Mouse (Mus musculus): Measurements from ENCODE around the gene Fgfr2. TPM values are rescaled to one million over a fixed set of nuclear protein-coding genes. Genes with fewer than 3 reads are reported as not detected.

Gene Fgfr2
- polyA plus RNA-seq, 1 experiment from 2014 or later: 99.3 TPM

DNA sequence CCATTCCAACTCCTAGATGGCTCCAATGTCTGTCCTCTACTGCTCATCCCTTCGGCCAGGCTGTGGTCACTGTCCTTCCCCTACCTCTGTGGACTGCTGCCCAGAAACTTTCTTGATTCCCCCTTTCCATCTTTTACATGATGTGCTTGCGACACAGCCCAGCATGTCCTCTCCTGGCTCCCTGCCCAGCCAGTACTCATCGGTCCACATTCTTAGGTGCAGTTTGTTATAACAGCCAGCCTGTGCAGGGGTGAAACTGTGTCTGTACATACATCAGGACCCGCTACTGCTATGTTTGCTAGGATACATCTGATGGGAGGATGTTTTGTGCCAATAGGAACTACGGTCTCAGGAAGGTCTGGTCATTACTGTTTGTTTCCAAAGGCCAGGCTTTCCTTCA lies 2949.2 kb downstream of the Fgfr2 start:
- H3K27ac ChIP-seq (replicated peaks): no peak overlapping the region
- 90% methylated on average over 5 of the region's 5 CpGs for WGBS
- H3K36me3 ChIP-seq: peaks cover 100% of the 10 kb centered on the region
- no peak for DNase-seq (ENCODE audit: low spot score)
- peaks cover 17% of the 10 kb centered on the region for H3K4me1 ChIP-seq
- no peaks in the 10 kb centered on the region; the same call in 1 of the 2 replicates for H3K27me3 ChIP-seq (ENCODE audit: low read depth, poor library complexity, severe bottlenecking)
- no peaks in the 10 kb centered on the region for H3K9me3 ChIP-seq (replicated peaks)
- no peak overlapping the region for H3K4me3 ChIP-seq

DNA sequence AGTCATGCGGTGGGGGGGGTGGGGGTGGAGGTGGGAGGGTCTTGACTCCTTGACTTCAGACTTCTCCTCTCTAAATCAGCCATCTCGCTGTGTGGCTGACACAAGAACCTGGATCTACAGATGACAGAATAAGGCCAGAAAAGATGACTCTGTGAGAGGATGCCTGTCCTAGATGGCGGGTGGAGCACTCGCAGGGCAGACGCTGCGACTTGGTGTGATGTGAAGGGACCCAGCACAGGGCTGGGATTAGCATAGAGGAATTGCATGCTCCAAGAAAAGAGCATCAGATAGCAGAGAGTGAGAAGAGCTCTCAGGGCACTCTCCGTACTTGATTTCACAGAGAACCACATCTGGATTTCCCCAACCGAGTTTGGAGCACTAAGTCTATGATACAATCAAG lies 2953.0 kb downstream of the Fgfr2 start:
- no peaks in the 10 kb centered on the region for H3K9me3 ChIP-seq (replicated peaks)
- H3K27me3 ChIP-seq (ENCODE audit: low read depth, poor library complexity, severe bottlenecking): no peaks in the 10 kb centered on the region; the same call in 1 of the 2 replicates
- H3K36me3 ChIP-seq: peaks cover 90% of the 10 kb centered on the region
- peaks cover 52% of the 10 kb centered on the region for H3K4me1 ChIP-seq
- DNase-seq (ENCODE audit: low spot score): no peak
- 75% methylated on average over 8 of the region's 8 CpGs for WGBS
- no peak overlapping the region for H3K27ac ChIP-seq (replicated peaks)
- H3K4me3 ChIP-seq: no peak overlapping the region

DNA sequence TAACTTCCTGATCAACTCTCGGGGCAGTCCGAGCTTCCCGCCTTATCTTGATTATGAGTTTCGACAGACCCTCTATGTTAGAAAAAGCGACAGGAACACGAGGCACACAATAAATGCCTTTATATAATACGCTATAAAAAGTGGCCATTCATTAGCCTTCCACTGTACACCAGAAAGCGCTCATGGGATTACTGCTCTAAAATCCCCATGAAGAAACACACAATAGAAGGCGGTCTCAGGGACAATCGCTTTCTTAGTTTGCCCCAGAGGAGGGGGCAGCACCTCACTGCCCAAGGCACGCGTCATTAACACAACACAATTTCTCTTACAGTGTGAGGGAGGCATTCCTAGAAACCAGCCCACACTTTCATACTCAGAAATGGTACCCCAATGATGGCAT lies 2954.9 kb downstream of the Fgfr2 start:
- H3K36me3 ChIP-seq: peaks cover 88% of the 10 kb centered on the region
- no peak overlapping the region for H3K4me3 ChIP-seq
- no peak overlapping the region for H3K27ac ChIP-seq (replicated peaks)
- 80% methylated on average over 12 of the region's 12 CpGs for whole genome bisulfite sequencing
- no peak for DNase-seq (ENCODE audit: low spot score)
- no peaks in the 10 kb centered on the region for H3K9me3 ChIP-seq (replicated peaks)
- H3K4me1 ChIP-seq: peaks cover 57% of the 10 kb centered on the region
- H3K27me3 ChIP-seq (ENCODE audit: low read depth, poor library complexity, severe bottlenecking): no peaks in the 10 kb centered on the region; the same call in 1 of the 2 replicates

DNA sequence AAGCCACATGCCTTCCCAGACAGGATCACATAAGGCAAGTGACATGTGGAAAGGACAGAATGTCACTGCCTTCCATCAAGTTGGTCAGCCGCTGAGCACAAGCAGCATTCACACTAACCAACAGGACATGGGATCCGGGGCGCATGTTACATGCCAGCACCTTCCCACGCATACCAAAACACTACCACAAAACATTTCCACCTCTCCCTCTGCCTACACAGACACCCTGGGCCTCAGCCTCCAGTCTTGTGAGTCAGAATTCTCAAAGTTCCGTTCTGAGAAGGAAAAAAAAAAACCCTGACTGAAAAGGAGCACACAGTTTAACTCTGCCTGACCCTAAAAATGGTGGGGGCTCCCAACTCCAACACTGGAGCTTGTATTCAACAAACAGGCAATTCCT lies 2955.9 kb downstream of the Fgfr2 start:
- Histone ChIP-seq H3K36me3 (peaks cover 88% of the 10 kb centered on the region), H3K27me3 (ENCODE audit: low read depth, poor library complexity, severe bottlenecking) (no peaks in the 10 kb centered on the region; the same call in 1 of the 2 replicates), H3K4me3 (no peak overlapping the region), H3K27ac (replicated peaks) (no peak overlapping the region), H3K9me3 (replicated peaks) (no peaks in the 10 kb centered on the region), H3K4me1 (peaks cover 57% of the 10 kb centered on the region)
- DNase-seq (ENCODE audit: low spot score): no peak
- 90% methylated on average over 5 of the region's 5 CpGs for WGBS

DNA sequence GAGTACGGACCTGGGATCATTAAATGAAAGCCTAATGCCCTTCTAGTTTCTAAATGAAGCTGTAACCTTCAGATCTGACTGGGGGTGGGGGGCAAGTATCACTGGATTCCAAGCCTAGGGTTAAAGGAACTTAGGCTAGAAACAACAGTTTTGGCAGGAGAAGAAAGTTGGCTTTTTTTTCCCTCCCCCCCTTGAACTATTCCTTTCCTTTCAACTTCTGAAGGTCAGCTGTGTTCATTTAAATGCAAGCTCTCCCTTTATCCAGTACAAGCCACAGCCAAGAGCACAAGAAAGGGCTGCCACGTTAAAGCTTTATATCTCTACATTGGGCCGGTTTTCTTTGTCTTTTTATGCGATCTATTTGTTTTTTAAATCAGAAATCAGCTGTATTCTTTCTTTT lies 2957.0 kb downstream of the Fgfr2 start:
- no peaks in the 10 kb centered on the region for H3K9me3 ChIP-seq (replicated peaks)
- DNase-seq (ENCODE audit: low spot score): no peak
- H3K36me3 ChIP-seq: peaks cover 88% of the 10 kb centered on the region

DNA sequence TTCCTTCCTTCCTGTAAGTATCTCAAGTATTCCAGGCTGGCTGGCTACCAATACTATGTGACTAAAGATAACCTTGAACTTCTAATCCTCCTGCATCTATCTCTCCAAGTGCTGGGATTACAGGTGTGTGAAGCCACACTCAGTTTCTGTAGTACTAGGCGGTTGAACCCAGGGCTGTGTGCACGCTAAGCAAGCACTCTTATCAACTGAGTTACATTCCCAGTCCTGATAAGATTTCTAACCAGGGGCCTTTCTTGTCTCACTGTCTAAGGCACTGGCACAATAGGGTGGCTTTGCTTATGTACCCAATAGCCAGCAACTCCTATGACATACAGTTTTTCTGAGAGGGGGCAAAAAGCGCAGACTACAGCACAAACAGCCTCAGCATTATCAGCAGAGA lies 2957.7 kb downstream of the Fgfr2 start:
- Histone ChIP-seq H3K9me3 (replicated peaks) (no peaks in the 10 kb centered on the region), H3K4me3 (no peak overlapping the region), H3K27me3 (ENCODE audit: low read depth, poor library complexity, severe bottlenecking) (no peaks in the 10 kb centered on the region; the same call in 1 of the 2 replicates), H3K36me3 (peaks cover 80% of the 10 kb centered on the region), H3K27ac (replicated peaks) (no peak overlapping the region), H3K4me1 (peaks cover 57% of the 10 kb centered on the region)
- WGBS: 92% methylated on average over 3 of the region's 3 CpGs
- DNase-seq (ENCODE audit: low spot score): no peak

More for the DNA sequence above, 2957.0 kb downstream of the Fgfr2 start:
- Histone ChIP-seq H3K27me3 (ENCODE audit: low read depth, poor library complexity, severe bottlenecking) (no peaks in the 10 kb centered on the region; the same call in 1 of the 2 replicates), H3K4me3 (no peak overlapping the region), H3K27ac (replicated peaks) (peak overlapping the region; percentile 52; the same call in 1 of the 2 replicates), H3K4me1 (peaks cover 57% of the 10 kb centered on the region)
- WGBS: 52% methylated on average over 4 of the region's 4 CpGs

DNA sequence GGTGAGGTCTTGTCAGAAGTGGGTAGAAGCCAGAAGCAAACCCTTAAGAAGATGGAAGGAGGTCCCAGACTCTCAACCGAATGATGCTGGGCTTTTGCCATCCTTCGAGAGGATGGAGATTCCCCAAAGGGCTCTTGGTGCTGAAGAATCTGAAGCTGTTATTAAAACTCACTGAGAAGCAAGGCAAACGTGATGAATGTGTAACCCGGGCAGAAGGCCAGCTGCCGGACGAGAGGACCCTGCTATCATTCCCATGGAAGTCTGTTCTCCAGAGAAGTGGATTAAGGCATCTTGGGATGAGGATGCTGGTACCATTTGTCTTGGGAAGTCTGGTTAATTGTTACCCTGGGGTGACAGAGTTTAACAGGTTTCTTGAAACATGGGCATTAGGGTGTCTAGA lies 2960.4 kb downstream of the Fgfr2 start:
- Histone ChIP-seq H3K36me3 (peaks cover 54% of the 10 kb centered on the region), H3K27me3 (ENCODE audit: low read depth, poor library complexity, severe bottlenecking) (no peaks in the 10 kb centered on the region), H3K27ac (replicated peaks) (no peak overlapping the region), H3K4me1 (peaks cover 36% of the 10 kb centered on the region), H3K4me3 (no peak overlapping the region), H3K9me3 (replicated peaks) (no peaks in the 10 kb centered on the region)
- 92% methylated on average over 6 of the region's 6 CpGs for WGBS
- DNase-seq (ENCODE audit: low spot score): no peak

DNA sequence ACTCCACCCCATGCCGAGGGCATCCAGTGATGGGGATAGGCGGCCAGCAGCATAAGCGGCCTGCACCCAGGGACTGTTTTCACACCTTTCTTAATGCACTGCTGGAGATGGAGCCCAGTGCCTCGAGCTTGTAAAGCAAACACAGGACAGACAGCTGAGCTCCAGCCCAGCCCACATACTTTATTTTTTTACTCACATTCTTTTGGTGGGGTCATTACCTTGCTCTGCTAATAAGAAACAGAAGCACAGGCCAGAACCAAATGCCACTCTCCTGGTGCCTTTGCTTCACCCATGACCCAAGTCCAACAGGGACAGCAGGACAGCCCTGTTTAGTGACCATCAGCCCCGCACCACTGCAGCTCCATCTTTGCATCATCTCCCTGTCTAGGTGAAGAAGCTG lies 2961.6 kb downstream of the Fgfr2 start:
- H3K27ac ChIP-seq (replicated peaks): no peak overlapping the region
- 69% methylated on average over 5 of the region's 5 CpGs for WGBS
- peak; percentile 14 for DNase-seq (ENCODE audit: low spot score)

DNA sequence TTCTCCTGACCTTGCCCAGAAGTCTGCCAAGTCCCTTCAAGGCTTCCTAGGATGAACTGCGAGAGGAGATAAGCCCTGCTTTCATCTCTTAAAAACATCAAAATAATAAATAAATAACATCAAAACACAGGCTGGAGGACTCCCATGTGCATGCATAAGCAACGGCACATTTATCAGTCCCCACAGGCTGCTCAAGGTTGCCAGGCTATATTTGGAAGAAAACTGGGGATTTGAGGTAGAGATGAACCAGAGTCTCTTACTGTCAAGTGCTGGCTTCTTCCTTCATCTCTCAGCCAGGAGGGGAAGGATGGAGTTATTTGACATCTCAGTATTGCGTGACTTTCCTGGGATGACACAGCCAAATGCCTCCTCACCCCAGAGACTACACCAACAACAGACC lies 2964.3 kb downstream of the Fgfr2 start:
- Histone ChIP-seq H3K27ac (replicated peaks) (no peak overlapping the region), H3K4me3 (no peak overlapping the region), H3K4me1 (0 out of 2 replicates have a peak, but pooled peaks cover 3% of the 10 kb centered on the region), H3K27me3 (ENCODE audit: low read depth, poor library complexity, severe bottlenecking) (no peaks in the 10 kb centered on the region), H3K9me3 (replicated peaks) (no peaks in the 10 kb centered on the region), H3K36me3 (peaks cover 26% of the 10 kb centered on the region)
- DNase-seq (ENCODE audit: low spot score): no peak
- 90% methylated on average over 3 of the region's 3 CpGs for WGBS

More for the DNA sequence above, 2961.6 kb downstream of the Fgfr2 start:
- H3K9me3 ChIP-seq (replicated peaks): no peaks in the 10 kb centered on the region
- no peak overlapping the region for H3K4me3 ChIP-seq
- peaks cover 27% of the 10 kb centered on the region for H3K4me1 ChIP-seq
- H3K36me3 ChIP-seq: peaks cover 43% of the 10 kb centered on the region
- no peaks in the 10 kb centered on the region for H3K27me3 ChIP-seq (ENCODE audit: low read depth, poor library complexity, severe bottlenecking)

DNA sequence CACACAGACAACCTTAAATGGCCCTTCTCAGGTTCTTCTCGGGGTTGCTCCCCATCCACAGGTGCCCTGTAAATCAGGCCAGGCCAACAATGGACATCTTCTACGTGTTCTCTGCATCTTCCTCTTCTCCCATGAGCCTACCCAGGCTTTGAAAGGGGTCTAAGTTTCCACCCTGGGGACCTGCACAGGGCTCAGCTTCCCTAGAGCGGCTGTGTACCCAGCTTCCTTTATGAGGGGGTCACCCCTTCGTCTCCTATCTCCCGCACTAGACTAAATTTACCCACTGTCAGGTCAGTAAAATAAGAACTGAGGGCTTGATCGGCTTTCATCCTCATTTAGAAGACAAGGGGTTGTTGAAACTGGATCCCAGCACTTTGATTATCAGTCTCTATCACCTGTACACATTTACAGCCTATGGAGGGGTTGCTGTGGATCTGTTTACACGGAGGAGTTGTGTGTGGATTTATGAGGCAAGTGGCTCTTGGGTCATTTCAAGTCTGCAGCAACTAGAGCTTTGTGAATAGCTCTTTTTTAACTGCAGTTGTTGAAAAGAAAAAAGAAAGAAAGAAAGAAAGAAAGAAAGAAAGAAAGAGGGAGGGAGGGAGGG lies 2969.7 kb downstream of the Fgfr2 start:
- 85% methylated on average over 7 of the region's 7 CpGs for WGBS
- H3K4me1 ChIP-seq: 0 out of 2 replicates have a peak, but pooled peaks cover 3% of the 10 kb centered on the region
- no peaks in the 10 kb centered on the region for H3K9me3 ChIP-seq (replicated peaks)
- H3K27ac ChIP-seq (replicated peaks): no peak overlapping the region
- no peak overlapping the region for H3K4me3 ChIP-seq
- H3K27me3 ChIP-seq (ENCODE audit: low read depth, poor library complexity, severe bottlenecking): no peaks in the 10 kb centered on the region
- no peaks in the 10 kb centered on the region for H3K36me3 ChIP-seq
- no peak for DNase-seq (ENCODE audit: low spot score)

DNA sequence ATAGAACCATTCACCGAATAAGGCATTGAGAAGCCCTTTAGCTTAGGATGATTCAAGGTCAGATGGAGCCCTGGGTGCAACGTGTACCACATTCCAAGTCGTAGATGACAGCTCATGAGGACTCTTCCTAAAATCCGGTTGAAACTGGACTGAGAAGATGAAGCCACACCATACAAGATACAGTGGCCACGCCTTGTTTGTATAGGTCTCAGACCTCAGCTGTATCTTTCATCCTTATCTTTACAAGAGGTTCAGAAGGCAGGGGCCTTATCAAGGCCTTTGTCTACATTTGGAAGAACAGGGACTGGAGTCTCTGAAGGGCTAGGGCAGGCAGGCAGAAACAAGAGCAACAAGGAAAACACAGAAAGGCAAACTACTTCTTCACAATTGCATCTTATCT lies 2974.2 kb downstream of the Fgfr2 start:
- WGBS: 91% methylated on average over 5 of the region's 5 CpGs

DNA sequence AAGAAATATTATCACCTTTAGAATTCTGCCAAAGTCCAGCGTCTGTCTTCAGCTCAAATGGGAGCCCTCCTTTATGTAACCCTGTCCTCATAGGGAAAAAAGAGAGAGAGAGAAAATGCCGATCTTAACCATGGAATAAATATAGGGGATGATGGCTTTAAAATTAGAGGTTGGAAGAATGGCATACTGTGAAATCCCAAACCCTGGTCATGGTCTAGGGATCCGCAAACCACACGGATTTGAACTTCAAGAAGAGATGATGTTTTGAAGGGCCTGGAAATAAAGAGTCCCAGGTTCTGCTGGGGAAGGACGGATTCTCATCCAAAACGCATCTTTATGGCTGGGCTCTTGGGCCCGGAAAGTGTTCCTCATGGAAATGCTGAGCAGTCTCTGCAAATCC lies 2975.9 kb downstream of the Fgfr2 start:
- Histone ChIP-seq H3K27me3 (ENCODE audit: low read depth, poor library complexity, severe bottlenecking) (no peaks in the 10 kb centered on the region), H3K4me1 (peaks cover 23% of the 10 kb centered on the region), H3K27ac (replicated peaks) (no peak overlapping the region), H3K4me3 (no peak overlapping the region), H3K9me3 (replicated peaks) (no peaks in the 10 kb centered on the region), H3K36me3 (no peaks in the 10 kb centered on the region)
- WGBS: 92% methylated on average over 7 of the region's 7 CpGs
- no peak for DNase-seq (ENCODE audit: low spot score)

More for the DNA sequence above, 2974.2 kb downstream of the Fgfr2 start:
- H3K4me3 ChIP-seq: no peak overlapping the region
- H3K4me1 ChIP-seq: peaks cover 8% of the 10 kb centered on the region
- H3K27ac ChIP-seq (replicated peaks): no peak overlapping the region
- no peaks in the 10 kb centered on the region for H3K9me3 ChIP-seq (replicated peaks)
- no peaks in the 10 kb centered on the region for H3K36me3 ChIP-seq
- no peak for DNase-seq (ENCODE audit: low spot score)
- H3K27me3 ChIP-seq (ENCODE audit: low read depth, poor library complexity, severe bottlenecking): no peaks in the 10 kb centered on the region

DNA sequence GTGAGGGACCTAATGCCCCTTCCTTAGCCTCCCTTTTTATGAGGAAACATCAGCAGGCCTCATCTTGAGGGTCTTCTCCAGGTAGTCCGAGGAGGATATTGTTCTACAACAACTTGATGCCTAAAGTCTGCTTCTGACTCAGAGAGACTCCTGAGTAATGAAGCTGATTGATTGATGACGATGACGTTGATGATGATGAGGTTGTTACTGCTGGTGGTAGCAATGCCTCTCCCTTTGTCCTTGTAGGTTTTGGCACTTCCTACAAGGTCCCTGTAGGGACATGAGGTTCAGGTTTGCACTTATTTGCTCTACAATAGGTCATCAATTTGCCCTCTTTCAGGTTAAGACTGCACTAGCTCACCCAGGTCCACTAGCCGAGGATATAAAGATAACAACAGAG lies 2977.9 kb downstream of the Fgfr2 start:
- Histone ChIP-seq H3K4me3 (no peak overlapping the region), H3K4me1 (peaks cover 25% of the 10 kb centered on the region), H3K27me3 (ENCODE audit: low read depth, poor library complexity, severe bottlenecking) (no peaks in the 10 kb centered on the region; the same call in 1 of the 2 replicates), H3K36me3 (no peaks in the 10 kb centered on the region), H3K9me3 (replicated peaks) (no peaks in the 10 kb centered on the region), H3K27ac (replicated peaks) (no peak overlapping the region)
- DNase-seq (ENCODE audit: low spot score): no peak
- WGBS: 91% methylated on average over 4 of the region's 4 CpGs
